Mouse (Mus musculus) intestine, postnatal 0 days (tissue): ENCODE measurements at regions not wholly inside any gene's neighbourhood (a gene's known extent, or its start where the extent isn't known, plus 50 kb on each side); places are given as distances from the start of the nearest gene placed in this dataset.
A peak's percentile ranks its signal among the peaks of the same experiment; 100 is the strongest.

Source experiments
- ATAC-seq: fragments of 200-750 bp; cut with Nextera tagmentation; 2 replicates; pipeline ENCODE4 v1.8.0; 2017; ENCODE audit warnings: mild to moderate bottlenecking, moderate TSS enrichment, moderate library complexity
- H3K27ac ChIP-seq: fragments of 300-500 bp; sonication (generic); 2 replicates; pipeline ENCODE4 v1.5.1; 2014; ENCODE audit warnings: mild to moderate bottlenecking, low read depth, low read length, moderate library complexity
- H3K27me3 ChIP-seq: fragments of 300-500 bp; sonication (generic); replicated peaks from 2 replicates; pipeline ENCODE4 v1.6.1; 2014; ENCODE audit warnings: low read length, mixed read lengths; ENCODE audit not compliant: control insufficient read depth, insufficient read depth
- H3K36me3 ChIP-seq: fragments of 300-500 bp; sonication (generic); 2 replicates; pipeline ENCODE4 v1.6.1; 2014; ENCODE audit warnings: mild to moderate bottlenecking, moderate library complexity; ENCODE audit not compliant: control insufficient read depth, insufficient read depth
- H3K4me1 ChIP-seq: fragments of 300-500 bp; sonication (generic); replicated peaks from 2 replicates; pipeline ENCODE4 v1.6.1; 2014; ENCODE audit warnings: antibody characterized with exemption, low read length, mixed read lengths; ENCODE audit not compliant: control insufficient read depth, insufficient read depth
- H3K4me2 ChIP-seq: fragments of 300-500 bp; sonication (generic); replicated peaks from 2 replicates; pipeline ENCODE4 v1.6.1; 2014; ENCODE audit warnings: low read depth, mild to moderate bottlenecking, moderate library complexity
- H3K4me3 ChIP-seq: fragments of 300-500 bp; sonication (generic); 2 replicates; pipeline ENCODE4 v1.5.1; 2014; ENCODE audit warnings: low read depth, low read length
- H3K9ac ChIP-seq: fragments of 300-500 bp; sonication (generic); 2 replicates; pipeline ENCODE4 v1.6.1; 2014; ENCODE audit warnings: mild to moderate bottlenecking, low read depth, low read length
- H3K9me3 ChIP-seq: fragments of 300-500 bp; sonication (generic); 2 replicates; pipeline ENCODE4 v1.6.1; 2016; ENCODE audit warnings: mixed run types; ENCODE audit not compliant: control insufficient read depth
- CTCF ChIP-seq: sonication (generic); IDR thresholded peaks from 2 replicates; pipeline ENCODE4 v1.5.1; 2016; ENCODE audit warnings: low read depth, mild to moderate bottlenecking, control low read depth, antibody characterized with exemption, moderate library complexity
- WGBS: fragments of 180-500 bp; shearing (Covaris S2); extraction: QIAGEN DNeasy Blood & Tissue Kit; methylation state at CpG from one replicate; pipeline ENCODE4 v1.1.7; 2014; 5-methylcytosine and 5-hydroxymethylcytosine counted together

- no peak for ATAC-seq
- Histone ChIP-seq H3K9ac (no peak overlapping the region), H3K27me3 (no peaks in the 10 kb centered on the region), H3K4me1 (no peaks in the 10 kb centered on the region), H3K4me3 (no peak overlapping the region), H3K27ac (no peak overlapping the region), H3K9me3 (no peaks in the 10 kb centered on the region), H3K4me2 (no peak overlapping the region), H3K36me3 (no peaks in the 10 kb centered on the region)
- TF ChIP-seq CTCF, result no peak
- WGBS, result 73% methylated on average over 2 of the region's 2 CpGs
Measured at GRCm38 (mm10) chr6:6454396-6454795, 124.1 kb downstream of the Sem1 start.

- H3K27me3 ChIP-seq, result no peaks in the 10 kb centered on the region
- H3K27ac ChIP-seq, result no peak overlapping the region
- no peak for TF ChIP-seq CTCF
- no peaks in the 10 kb centered on the region for H3K9me3 ChIP-seq
- H3K4me2 ChIP-seq, result no peak overlapping the region
- 57% methylated on average over 3 of the region's 3 CpGs for WGBS
- no peak for ATAC-seq
- H3K9ac ChIP-seq, result no peak overlapping the region
- no peak overlapping the region for H3K4me3 ChIP-seq
- H3K4me1 ChIP-seq, result 0 out of 2 replicates have a peak, but pooled peaks cover 3% of the 10 kb centered on the region
- no peaks in the 10 kb centered on the region for H3K36me3 ChIP-seq
Measured at GRCm38 (mm10) chr6:6434855-6435254, 143.6 kb downstream of the Sem1 start.

- no peak overlapping the region for H3K4me3 ChIP-seq
- no peak overlapping the region for H3K27ac ChIP-seq
- no peaks in the 10 kb centered on the region for H3K36me3 ChIP-seq
- H3K4me1 ChIP-seq, result 0 out of 2 replicates have a peak, but pooled peaks cover 3% of the 10 kb centered on the region
- ATAC-seq, result no peak
- no peak for TF ChIP-seq CTCF
- H3K27me3 ChIP-seq, result no peaks in the 10 kb centered on the region
- 76% methylated on average over 5 of the region's 5 CpGs for WGBS
- no peak overlapping the region for H3K4me2 ChIP-seq
- no peak overlapping the region for H3K9ac ChIP-seq
- no peaks in the 10 kb centered on the region for H3K9me3 ChIP-seq
Measured at GRCm38 (mm10) chr6:6434261-6434802, 144.1 kb downstream of the Sem1 start.

GRCm38 (mm10) chr6:6433179-6433578 lies 145.3 kb downstream of the Sem1 start:
- no peaks in the 10 kb centered on the region for H3K9me3 ChIP-seq
- ATAC-seq, result peak; percentile 93
- H3K4me3 ChIP-seq, result no peak overlapping the region
- 42% methylated on average over 6 of the region's 6 CpGs for WGBS
- H3K27ac ChIP-seq, result no peak overlapping the region
- H3K4me2 ChIP-seq, result no peak overlapping the region
- H3K4me1 ChIP-seq, result 0 out of 2 replicates have a peak, but pooled peaks cover 3% of the 10 kb centered on the region
- H3K27me3 ChIP-seq, result no peaks in the 10 kb centered on the region
- TF ChIP-seq CTCF, result no peak
- H3K9ac ChIP-seq, result no peak overlapping the region
- no peaks in the 10 kb centered on the region for H3K36me3 ChIP-seq

- Histone ChIP-seq H3K36me3 (no peaks in the 10 kb centered on the region), H3K4me3 (no peak overlapping the region), H3K4me2 (no peak overlapping the region), H3K9me3 (no peaks in the 10 kb centered on the region), H3K27ac (no peak overlapping the region), H3K4me1 (no peaks in the 10 kb centered on the region), H3K9ac (no peak overlapping the region), H3K27me3 (no peaks in the 10 kb centered on the region)
- no peak for TF ChIP-seq CTCF
- no peak for ATAC-seq
- WGBS, result 83% methylated on average over 9 of the region's 9 CpGs
Measured at GRCm38 (mm10) chr6:6414654-6415610, 163.5 kb downstream of the Sem1 start.

GRCm38 (mm10) chr6:6397997-6398396 lies 180.5 kb downstream of the Sem1 start:
- Histone ChIP-seq H3K4me2 (no peak overlapping the region), H3K9ac (no peak overlapping the region), H3K36me3 (no peaks in the 10 kb centered on the region), H3K27me3 (no peaks in the 10 kb centered on the region), H3K27ac (no peak overlapping the region), H3K9me3 (no peaks in the 10 kb centered on the region), H3K4me3 (no peak overlapping the region), H3K4me1 (no peaks in the 10 kb centered on the region)
- no peak for ATAC-seq
- 59% methylated on average over 3 of the region's 3 CpGs for WGBS
- no peak for TF ChIP-seq CTCF
